Mouse (Mus musculus): Measurements from ENCODE around the gene Spats2. TPM values are rescaled to one million over a fixed set of nuclear protein-coding genes. Genes with fewer than 3 reads are reported as not detected.

Spats2 gene
- polyA plus RNA-seq, 1 experiment from 2014 or later, result 72.7 TPM

DNA sequence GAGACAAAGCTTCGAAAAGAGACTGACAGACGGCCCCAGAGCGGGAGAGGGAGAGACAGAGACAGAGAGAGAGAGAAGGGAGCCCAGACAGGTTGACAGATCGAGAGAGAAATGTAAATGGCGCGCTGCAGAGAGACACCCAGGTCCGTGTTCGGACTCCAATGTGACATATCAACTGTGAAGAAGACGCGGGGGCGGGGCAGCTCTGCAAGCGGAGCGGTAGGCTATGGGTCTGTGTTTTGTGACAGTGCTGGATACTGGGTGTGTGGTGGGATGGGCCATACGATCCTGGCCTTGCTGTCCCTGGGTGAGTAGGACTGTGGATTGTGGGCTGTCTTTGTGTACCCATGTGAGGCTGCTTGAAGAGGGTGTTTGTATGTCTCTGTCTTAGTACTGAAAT is 36.6 kb upstream of the Spats2 start:
- peak overlapping the region; percentile 34; the same call in 1 of the 2 replicates for H3K4me3 ChIP-seq
- H3K4me2 ChIP-seq (replicated peaks), result peak overlapping the region; percentile 51
- H3K27me3 ChIP-seq, result peaks cover 80% of the 10 kb centered on the region
- no peaks in the 10 kb centered on the region for H3K36me3 ChIP-seq
- ATAC-seq (ENCODE audit: low FRiP score), result no peak
- peaks cover 53% of the 10 kb centered on the region for H3K4me1 ChIP-seq
- peak overlapping the region; percentile 32 for H3K27ac ChIP-seq
- no peaks in the 10 kb centered on the region for H3K9me3 ChIP-seq (replicated peaks)
- 10% methylated on average over 14 of the region's 14 CpGs for WGBS
- peak overlapping the region; percentile 32; the same call in 1 of the 2 replicates for H3K9ac ChIP-seq

DNA sequence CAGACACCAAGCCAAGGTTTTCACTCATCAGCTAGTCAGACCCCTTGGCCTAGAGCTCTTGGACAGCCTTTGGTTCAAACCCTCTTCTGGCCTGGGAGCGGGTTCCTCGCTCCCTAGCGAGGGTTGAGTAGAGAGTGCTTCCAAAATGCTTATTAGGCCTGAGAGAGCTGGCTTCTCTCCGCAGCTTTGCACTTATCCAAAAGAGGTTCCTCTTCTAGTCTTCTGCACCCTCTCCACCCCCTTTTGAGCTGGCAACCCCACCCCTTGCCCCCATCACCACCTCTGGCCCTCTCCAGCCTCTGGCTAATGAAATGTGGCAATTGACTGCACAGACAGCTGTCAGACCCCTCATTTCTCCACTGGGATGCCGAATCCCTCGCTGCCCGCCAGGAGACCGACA is 32.8 kb upstream of the Spats2 start, which contains the start of gene Dnajc22:
Gene Dnajc22 (plus strand): TSS at position 301 of the 400 bp plus-strand sequence.
- peaks cover 80% of the 10 kb centered on the region for H3K4me1 ChIP-seq
- H3K9ac ChIP-seq, result peak within 1 kb of the TSS; percentile 44
- peak within 1 kb of the TSS; percentile 61 for H3K4me2 ChIP-seq (replicated peaks)
- no peaks in the 10 kb centered on the region for H3K36me3 ChIP-seq
- peaks cover 76% of the 10 kb centered on the region for H3K27me3 ChIP-seq
- H3K27ac ChIP-seq, result peak within 1 kb of the TSS; percentile 76
- peak within 1 kb of the TSS; percentile 35 for H3K4me3 ChIP-seq
- ATAC-seq (ENCODE audit: low FRiP score), result no peak
- H3K9me3 ChIP-seq (replicated peaks), result no peaks in the 10 kb centered on the region
- 16% methylated on average over 8 of the region's 8 CpGs for WGBS

DNA sequence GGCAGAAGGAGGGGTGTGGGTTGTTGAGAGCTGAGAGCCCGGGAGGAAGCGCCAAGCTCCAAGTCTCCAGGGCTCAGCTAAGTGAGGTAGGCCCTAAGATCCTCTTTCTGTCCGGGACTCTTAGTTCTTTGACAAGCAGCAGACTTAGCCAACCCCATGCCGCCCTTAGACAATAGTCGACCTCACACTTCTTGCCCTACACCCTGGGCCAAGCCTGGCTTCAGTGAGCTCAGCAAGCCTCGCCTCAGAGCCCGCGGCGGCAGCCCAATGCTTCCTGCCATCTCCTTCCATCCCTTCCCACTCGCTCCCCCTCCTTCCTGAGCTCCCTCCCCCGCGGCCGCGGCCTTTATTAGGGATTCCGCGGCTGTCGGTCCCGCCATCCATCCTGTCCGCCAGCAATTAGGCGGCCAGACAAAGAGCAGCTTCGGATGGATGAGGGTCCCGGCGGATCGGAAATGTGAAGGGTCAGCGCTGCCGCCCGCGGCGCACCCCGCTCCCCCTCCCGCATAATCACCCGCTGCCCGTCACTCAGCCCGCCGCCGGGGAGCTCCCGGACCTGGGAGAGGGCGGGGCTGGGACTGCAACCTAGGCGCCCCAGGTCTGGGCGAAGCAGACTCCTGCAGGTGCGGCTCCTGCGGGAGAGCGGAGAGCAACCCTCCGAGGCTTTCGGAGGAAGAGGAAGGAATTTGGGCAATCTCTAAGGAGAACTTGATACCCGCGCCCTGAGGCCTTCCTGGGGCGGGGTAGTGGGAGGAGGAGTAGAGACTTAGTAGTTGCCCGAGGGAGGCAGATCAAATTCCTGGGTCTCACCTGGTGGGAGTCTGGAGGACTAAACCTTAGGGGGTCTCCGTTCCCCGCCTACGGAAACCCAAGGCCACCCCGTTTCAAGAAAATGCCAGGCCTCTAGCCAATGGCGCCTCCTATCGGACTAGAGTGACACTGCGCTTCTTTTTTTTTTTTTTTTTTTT is 32.1 kb upstream of the Spats2 start:
- peak overlapping the region; percentile 76 for H3K27ac ChIP-seq
- 1% methylated on average over 54 of the region's 56 CpGs for WGBS
- peak; percentile 56 for ATAC-seq (ENCODE audit: low FRiP score)
- peaks cover 76% of the 10 kb centered on the region for H3K27me3 ChIP-seq
- H3K36me3 ChIP-seq, result no peaks in the 10 kb centered on the region
- H3K4me3 ChIP-seq, result peak overlapping the region; percentile 35
- peak overlapping the region; percentile 44 for H3K9ac ChIP-seq
- H3K4me1 ChIP-seq, result peaks cover 79% of the 10 kb centered on the region
- H3K9me3 ChIP-seq (replicated peaks), result no peaks in the 10 kb centered on the region
- H3K4me2 ChIP-seq (replicated peaks), result peak overlapping the region; percentile 61

DNA sequence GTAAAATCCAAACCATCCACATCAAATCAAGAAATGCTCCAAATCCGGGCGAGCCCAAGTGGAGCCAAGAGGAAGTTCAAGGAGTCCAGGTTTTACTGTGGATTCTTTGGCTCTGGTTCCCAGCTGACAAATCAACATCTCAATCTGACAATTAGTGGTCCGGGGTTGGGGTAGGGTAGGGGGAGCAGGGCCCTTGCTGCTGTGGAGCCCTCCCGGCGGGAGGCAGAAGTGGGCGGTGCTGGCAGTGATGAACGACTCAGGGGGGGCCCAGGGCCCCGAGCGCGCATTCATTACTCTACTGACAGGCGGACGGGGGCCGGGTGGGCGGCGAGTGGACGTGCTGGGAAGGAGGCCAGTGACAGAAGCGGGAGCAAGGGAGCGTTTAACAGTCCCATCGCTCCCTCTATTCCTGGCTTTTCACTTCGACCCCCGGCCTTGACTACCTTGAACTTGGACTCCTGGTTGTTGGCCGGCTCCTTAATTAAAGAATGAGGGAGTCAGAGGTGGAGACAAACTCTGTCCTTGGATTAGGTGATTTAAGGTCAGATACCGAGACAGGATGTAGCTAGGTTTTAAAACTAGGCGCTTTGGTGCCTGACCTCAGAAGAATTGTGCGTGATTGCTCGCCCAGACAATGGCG is 31.0 kb upstream of the Spats2 start:
- no peak overlapping the region for H3K9ac ChIP-seq
- no peak overlapping the region; the same call in 1 of the 2 replicates for H3K4me3 ChIP-seq
- peak; percentile 44 for ATAC-seq (ENCODE audit: low FRiP score)
- H3K27ac ChIP-seq, result peak overlapping the region; percentile 45
- H3K4me2 ChIP-seq (replicated peaks), result peak overlapping the region; percentile 33
- 1% methylated on average over 27 of the region's 27 CpGs for WGBS
- H3K4me1 ChIP-seq, result peaks cover 76% of the 10 kb centered on the region
- peaks cover 76% of the 10 kb centered on the region for H3K27me3 ChIP-seq
- H3K9me3 ChIP-seq (replicated peaks), result no peaks in the 10 kb centered on the region
- no peaks in the 10 kb centered on the region for H3K36me3 ChIP-seq

DNA sequence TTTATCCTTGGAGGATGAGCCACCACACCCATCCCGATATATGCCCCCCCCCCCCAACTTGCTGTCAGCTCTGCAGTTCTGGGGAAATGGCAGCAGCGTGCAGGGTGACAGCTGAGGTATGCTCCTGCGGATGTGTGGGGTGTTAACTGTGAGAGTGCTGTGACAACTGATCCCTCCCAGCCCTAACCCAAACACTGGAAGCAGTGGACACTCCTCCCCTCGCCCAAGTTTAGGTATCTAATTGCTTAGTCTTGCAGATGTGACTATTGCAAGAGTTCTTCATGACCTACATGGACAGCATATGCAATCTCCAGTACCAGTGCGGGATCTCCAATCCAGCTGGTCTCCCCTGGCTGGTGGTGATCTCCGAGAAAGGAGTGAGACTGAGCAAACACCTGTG is 30.4 kb upstream of the Spats2 start:
- no peak for ATAC-seq (ENCODE audit: low FRiP score)
- Histone ChIP-seq H3K9me3 (replicated peaks) (no peaks in the 10 kb centered on the region), H3K36me3 (no peaks in the 10 kb centered on the region), H3K4me2 (replicated peaks) (peak overlapping the region; percentile 33; the same call in 1 of the 2 replicates), H3K27me3 (peaks cover 76% of the 10 kb centered on the region), H3K4me3 (no peak overlapping the region), H3K9ac (no peak overlapping the region), H3K27ac (peak overlapping the region; percentile 71), H3K4me1 (peaks cover 70% of the 10 kb centered on the region)
- WGBS, result 2% methylated on average over 6 of the region's 6 CpGs

DNA sequence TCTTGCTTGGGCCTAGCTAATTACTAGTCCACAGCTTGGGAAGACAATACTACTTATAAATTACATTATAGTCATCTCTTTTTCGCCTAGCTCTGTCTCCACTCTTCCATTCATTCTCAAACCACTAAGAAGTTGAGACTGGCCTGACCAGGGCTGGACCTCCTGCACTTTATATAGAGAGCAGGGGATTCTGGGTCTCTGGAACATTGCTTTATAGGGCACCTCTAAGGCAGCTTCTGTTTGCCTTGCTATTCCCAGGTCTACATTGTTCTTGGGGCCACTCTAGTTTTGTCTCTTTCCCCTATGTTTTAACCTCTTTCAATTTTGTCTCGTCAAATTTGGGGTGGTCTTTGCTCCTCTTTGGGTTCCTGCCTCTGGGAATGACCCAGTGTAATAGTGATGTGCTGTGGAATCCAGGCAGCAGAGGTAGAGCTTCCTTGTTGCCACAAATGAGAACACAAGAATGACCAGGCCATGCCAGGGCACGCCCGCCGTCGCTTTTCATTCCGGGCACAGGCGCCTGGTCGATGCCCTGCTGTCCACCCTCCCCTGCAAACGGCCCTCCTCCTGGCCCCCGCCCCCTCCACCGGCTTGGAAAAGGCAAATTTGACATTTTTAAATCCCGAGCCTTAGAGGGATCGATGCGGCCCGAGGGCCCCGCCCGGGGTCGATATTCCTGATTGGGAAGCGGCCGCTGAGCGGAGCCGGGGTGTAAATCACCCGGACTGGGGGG is 29.5 kb upstream of the Spats2 start:
- H3K4me1 ChIP-seq, result peaks cover 66% of the 10 kb centered on the region
- peak overlapping the region; percentile 56 for H3K9ac ChIP-seq
- H3K4me2 ChIP-seq (replicated peaks), result peak overlapping the region; percentile 77
- no peaks in the 10 kb centered on the region for H3K9me3 ChIP-seq (replicated peaks)
- peak overlapping the region; percentile 39 for H3K4me3 ChIP-seq
- H3K27ac ChIP-seq, result peak overlapping the region; percentile 71
- H3K27me3 ChIP-seq, result peaks cover 76% of the 10 kb centered on the region
- no peaks in the 10 kb centered on the region for H3K36me3 ChIP-seq
- under 1% methylated on average over 24 of the region's 24 CpGs for WGBS
- ATAC-seq (ENCODE audit: low FRiP score), result no peak

DNA sequence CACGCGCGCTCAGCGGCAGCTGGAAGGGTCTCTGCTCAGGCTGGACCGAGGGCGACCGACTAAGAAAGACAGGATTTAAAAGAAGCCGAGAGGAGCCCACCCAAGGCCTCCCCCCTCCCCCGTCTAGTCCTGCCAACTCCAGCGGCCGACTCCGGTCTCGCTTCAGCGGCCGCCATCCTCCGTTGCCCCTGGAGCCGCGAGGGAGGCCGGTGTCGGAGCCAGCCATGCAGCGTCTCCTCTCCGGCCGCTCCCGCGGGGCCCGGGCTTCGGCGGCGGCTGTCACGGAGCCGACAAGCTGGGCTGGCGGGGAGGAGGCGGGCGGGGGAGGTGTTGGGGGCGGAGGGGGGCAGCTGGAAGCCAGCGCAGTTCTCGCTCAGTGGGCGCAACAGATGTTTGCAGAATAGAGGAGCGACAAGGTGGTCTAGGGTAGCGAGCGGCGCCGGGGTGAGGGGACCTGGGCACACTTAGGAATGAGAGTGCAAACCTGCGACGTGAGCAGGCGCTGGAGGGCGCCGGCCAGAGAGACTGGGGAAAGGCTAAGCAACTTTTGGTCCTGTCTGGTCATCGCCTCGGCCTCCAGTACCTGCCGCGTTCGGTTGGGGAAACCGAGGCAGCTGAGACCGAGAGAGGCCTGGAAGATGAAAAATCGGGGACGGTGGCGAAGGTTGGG is 28.8 kb upstream of the Spats2 start:
- peak overlapping the region; percentile 71 for H3K27ac ChIP-seq
- peaks cover 72% of the 10 kb centered on the region for H3K27me3 ChIP-seq
- WGBS, result under 1% methylated on average over 55 of the region's 58 CpGs
- peak overlapping the region; percentile 56 for H3K9ac ChIP-seq
- H3K4me2 ChIP-seq (replicated peaks), result peak overlapping the region; percentile 77
- peak; percentile 15; the same call in 1 of the 2 replicates for ATAC-seq (ENCODE audit: low FRiP score)
- H3K9me3 ChIP-seq (replicated peaks), result no peaks in the 10 kb centered on the region
- H3K4me3 ChIP-seq, result peak overlapping the region; percentile 39
- no peaks in the 10 kb centered on the region for H3K36me3 ChIP-seq
- peaks cover 63% of the 10 kb centered on the region for H3K4me1 ChIP-seq

DNA sequence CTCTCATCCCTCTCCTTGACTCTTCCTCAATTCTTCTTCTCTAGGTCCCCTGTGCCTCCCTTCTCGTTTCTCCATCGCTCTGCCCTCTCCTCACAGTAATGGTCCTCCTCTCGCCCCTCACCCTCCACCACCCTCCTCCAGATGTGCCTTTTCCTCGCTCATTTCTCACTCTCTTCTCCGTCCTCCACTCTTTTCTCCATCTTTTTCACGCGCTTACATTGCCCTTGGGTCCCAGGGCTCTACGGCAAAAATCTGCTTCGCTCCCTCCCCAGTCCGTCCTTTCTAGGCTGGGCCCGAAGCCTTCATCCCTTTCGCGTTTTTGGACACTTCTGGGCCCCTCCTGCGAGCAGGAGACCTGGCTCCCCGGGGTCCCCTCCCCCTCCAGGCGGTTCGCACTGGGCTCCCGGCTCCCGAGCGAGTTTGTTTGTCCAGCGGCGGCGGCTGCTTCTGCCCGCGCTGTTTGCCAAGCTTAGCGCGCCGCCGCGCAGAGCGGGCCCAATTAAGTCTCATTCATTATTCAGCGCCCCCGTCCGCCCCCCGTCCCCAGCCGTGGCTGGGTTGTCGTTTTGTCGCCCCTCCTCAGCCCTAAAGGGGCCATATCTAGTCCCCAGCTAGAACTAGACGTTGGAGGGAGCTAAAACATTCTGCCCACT is 27.8 kb upstream of the Spats2 start:
- under 1% methylated on average over 38 of the region's 39 CpGs for WGBS
- Histone ChIP-seq H3K4me1 (peaks cover 57% of the 10 kb centered on the region), H3K4me3 (peak overlapping the region; percentile 39), H3K36me3 (no peaks in the 10 kb centered on the region), H3K4me2 (replicated peaks) (peak overlapping the region; percentile 77), H3K9ac (peak overlapping the region; percentile 56; the same call in 1 of the 2 replicates), H3K27ac (peak overlapping the region; percentile 66), H3K27me3 (peaks cover 62% of the 10 kb centered on the region), H3K9me3 (replicated peaks) (no peaks in the 10 kb centered on the region)
- ATAC-seq (ENCODE audit: low FRiP score), result no peak

DNA sequence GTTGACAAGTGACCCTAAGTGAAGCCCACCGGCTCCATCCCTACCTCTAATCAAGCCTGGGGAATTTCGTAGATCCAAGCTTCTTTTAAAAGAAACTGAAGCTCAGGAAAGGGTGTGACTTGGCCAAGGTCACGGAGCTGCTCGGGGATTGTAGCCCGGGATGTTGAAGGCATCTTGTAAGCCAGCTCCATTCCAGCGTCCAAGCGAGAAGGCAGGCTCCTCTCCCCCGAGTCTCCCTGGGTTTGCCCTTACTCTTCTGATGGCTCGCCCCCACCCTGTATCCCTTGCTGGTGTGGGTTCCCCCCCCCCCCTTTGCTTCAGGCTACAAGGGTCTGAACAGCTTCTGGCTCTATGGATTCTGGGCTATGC is 27.2 kb upstream of the Spats2 start:
- H3K36me3 ChIP-seq, result no peaks in the 10 kb centered on the region
- H3K4me1 ChIP-seq, result peaks cover 52% of the 10 kb centered on the region
- peak overlapping the region; percentile 77 for H3K4me2 ChIP-seq (replicated peaks)
- peak overlapping the region; percentile 56; the same call in 1 of the 2 replicates for H3K9ac ChIP-seq
- peak overlapping the region; percentile 66 for H3K27ac ChIP-seq
- peaks cover 59% of the 10 kb centered on the region for H3K27me3 ChIP-seq
- peak overlapping the region; percentile 39 for H3K4me3 ChIP-seq
- WGBS, result 1% methylated on average over 9 of the region's 9 CpGs
- no peaks in the 10 kb centered on the region for H3K9me3 ChIP-seq (replicated peaks)
- ATAC-seq (ENCODE audit: low FRiP score), result no peak

DNA sequence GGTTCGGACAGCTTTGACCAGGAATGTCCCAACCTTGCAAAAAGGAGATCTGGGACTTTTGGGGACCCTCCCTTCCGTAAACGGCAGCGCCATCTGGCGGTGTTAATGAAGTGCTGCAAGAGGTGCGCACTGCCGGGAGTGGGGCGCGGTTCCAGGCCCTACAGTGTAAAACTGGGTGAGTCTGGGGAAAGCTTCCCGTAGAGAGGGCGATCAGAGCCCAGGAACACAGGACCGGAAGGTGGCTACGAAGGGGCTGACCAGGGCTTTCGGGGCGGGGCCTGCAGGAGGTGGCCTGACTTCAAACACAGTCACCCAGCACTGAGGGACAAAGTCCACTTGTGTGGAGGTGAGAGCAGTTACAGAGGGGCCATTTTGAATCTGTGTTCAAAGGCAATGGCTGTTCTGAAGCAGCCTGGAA is 26.6 kb upstream of the Spats2 start:
- ATAC-seq (ENCODE audit: low FRiP score), result no peak
- H3K27me3 ChIP-seq, result peaks cover 59% of the 10 kb centered on the region
- H3K9me3 ChIP-seq (replicated peaks), result no peaks in the 10 kb centered on the region
- H3K36me3 ChIP-seq, result no peaks in the 10 kb centered on the region
- 2% methylated on average over 15 of the region's 15 CpGs for WGBS
- peak overlapping the region; percentile 39 for H3K4me3 ChIP-seq
- H3K4me2 ChIP-seq (replicated peaks), result peak overlapping the region; percentile 77
- no peak overlapping the region for H3K9ac ChIP-seq
- peaks cover 47% of the 10 kb centered on the region for H3K4me1 ChIP-seq
- no peak overlapping the region for H3K27ac ChIP-seq

DNA sequence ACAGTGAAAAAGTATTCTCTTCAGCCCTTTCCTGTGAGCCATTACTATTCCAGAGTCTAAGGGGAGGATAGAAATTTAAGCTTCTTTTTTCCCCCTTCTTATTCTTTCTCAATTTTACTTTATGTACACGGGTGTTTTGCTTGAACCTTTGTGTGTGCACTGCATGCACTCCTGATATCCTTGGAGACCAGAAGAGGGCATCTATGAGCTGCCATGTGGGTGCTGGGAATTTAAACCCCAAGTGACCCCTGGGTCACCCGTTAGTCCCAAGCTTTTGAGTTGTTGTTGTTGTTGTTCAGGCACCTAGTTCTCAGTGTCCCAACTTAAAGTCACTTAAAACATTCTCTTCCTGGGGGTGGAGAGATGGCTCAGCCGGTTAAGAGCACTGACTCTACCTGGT is 25.7 kb upstream of the Spats2 start:
- H3K4me3 ChIP-seq, result no peak overlapping the region
- peaks cover 53% of the 10 kb centered on the region for H3K27me3 ChIP-seq
- no peaks in the 10 kb centered on the region for H3K9me3 ChIP-seq (replicated peaks)
- WGBS, result 47% methylated on average over 3 of the region's 3 CpGs
- no peaks in the 10 kb centered on the region for H3K36me3 ChIP-seq
- no peak for ATAC-seq (ENCODE audit: low FRiP score)
- H3K9ac ChIP-seq, result no peak overlapping the region
- H3K27ac ChIP-seq, result no peak overlapping the region
- H3K4me2 ChIP-seq (replicated peaks), result no peak overlapping the region
- peaks cover 40% of the 10 kb centered on the region for H3K4me1 ChIP-seq

Measured in hindbrain, embryonic 12.5 days (tissue).